Mouse (Mus musculus) stomach, postnatal 0 days (tissue): ENCODE results near the gene Cipc.

Experiments used
- CTCF ChIP-seq: IDR thresholded peaks from 2 replicates; pipeline ENCODE4 v1.5.1; 2016; ENCODE audit warnings: antibody characterized with exemption, low read depth, mild to moderate bottlenecking, moderate library complexity
- EP300 ChIP-seq: optimal IDR thresholded peaks from 2 replicates; pipeline ENCODE3; 2016; ENCODE audit warnings: antibody characterized with exemption

DNA sequence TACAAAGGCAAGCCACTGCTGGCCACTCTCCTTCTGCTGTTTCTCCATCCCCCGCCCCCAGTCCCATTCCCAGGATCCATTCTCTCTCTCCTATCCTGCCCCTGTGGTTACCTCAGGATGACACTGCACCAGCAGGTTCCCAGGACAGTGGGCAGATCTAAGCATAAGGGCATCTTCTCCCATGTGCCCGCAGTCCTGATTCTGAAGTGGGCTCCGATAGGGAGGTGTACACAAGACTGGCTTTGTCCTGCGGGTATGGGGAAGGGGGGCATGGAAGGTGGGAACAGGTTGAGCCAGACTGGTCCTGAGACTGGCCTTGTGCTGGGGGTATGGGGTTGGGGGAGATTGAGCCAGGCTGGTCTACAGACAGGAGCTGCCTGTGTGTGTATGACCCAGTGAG, 57.8 kb downstream of the Cipc start:
- TF ChIP-seq CTCF (no peak), EP300 (no peak)
